Mouse (Mus musculus) MEL (cell line): Measurements from ENCODE around the gene Frmd4a. TPM values are rescaled to one million over a fixed set of nuclear protein-coding genes. Genes with fewer than 3 reads are reported as not detected.

Source experiments
- DNase-seq: peaks from one replicate; pipeline ENCODE4 v3.0.0; 2011; ENCODE audit warnings: low read depth, low spot score
- H3K27ac ChIP-seq: 2 replicates; pipeline ENCODE4 v1.5.1; 2012; ENCODE audit warnings: low read depth, mild to moderate bottlenecking, control low read depth, low read length, moderate library complexity; ENCODE audit not compliant: control insufficient read depth
- H3K27me3 ChIP-seq, 2 experiments: fragments of 150-350 bp in 1 of 2; sonication (generic) in 1 of 2; 2 replicates each; pipeline ENCODE4 v1.6.1; 2012; ENCODE audit warnings: low read length in 2 of 2, mild to moderate bottlenecking in 2 of 2, improper control_type of control experiment in 1 of 2, moderate library complexity in 1 of 2; ENCODE audit not compliant: insufficient read depth in 2 of 2, control insufficient read depth in 1 of 2
- H3K36me3 ChIP-seq, 2 experiments: 2 replicates each; pipeline ENCODE4 v1.6.1; 2012 to 2014; ENCODE audit warnings: low read length in 2 of 2, improper control_type of control experiment in 1 of 2, inconsistent platforms in 1 of 2, mild to moderate bottlenecking in 1 of 2; ENCODE audit not compliant: insufficient read depth in 2 of 2, control insufficient read depth in 1 of 2
- H3K4me1 ChIP-seq, 2 experiments: fragments of 150-350 bp in 1 of 2; sonication (generic) in 1 of 2; 2 replicates each; pipeline ENCODE4 v1.6.1; 2012; ENCODE audit warnings: low read length in 2 of 2, improper control_type of control experiment in 1 of 2, mild to moderate bottlenecking in 1 of 2; ENCODE audit not compliant: insufficient read depth in 2 of 2, control insufficient read depth in 1 of 2
- H3K4me3 ChIP-seq, 2 experiments: fragments of 150-350 bp in 1 of 2; sonication (generic) in 1 of 2; 2 replicates each; pipeline ENCODE4 v1.5.1; 2012; ENCODE audit warnings: low read depth in 2 of 2, low read length in 2 of 2, mild to moderate bottlenecking in 2 of 2, moderate library complexity in 2 of 2, control low read depth in 1 of 2, improper control_type of control experiment in 1 of 2; ENCODE audit not compliant: control insufficient read depth in 1 of 2, insufficient read depth in 1 of 2
- H3K79me2 ChIP-seq: 2 replicates; pipeline ENCODE4 v1.6.1; 2012; ENCODE audit warnings: mild to moderate bottlenecking, low read length, moderate library complexity; ENCODE audit not compliant: control insufficient read depth, poor library complexity, insufficient read depth
- H3K9ac ChIP-seq: 2 replicates; pipeline ENCODE4 v1.6.1; 2012; ENCODE audit warnings: low read depth, mild to moderate bottlenecking, control low read depth, low read length, moderate library complexity; ENCODE audit not compliant: control insufficient read depth, poor library complexity, severe bottlenecking
- H3K9me3 ChIP-seq: fragments of 150-350 bp; sonication (generic); replicated peaks from 2 replicates; pipeline ENCODE4 v1.6.1; 2012; ENCODE audit warnings: mild to moderate bottlenecking, low read length, improper control_type of control experiment, moderate library complexity; ENCODE audit not compliant: insufficient read depth
- BHLHE40 ChIP-seq: IDR thresholded peaks from 2 replicates; pipeline ENCODE4 v1.6.1; 2012; ENCODE audit warnings: low read depth, mild to moderate bottlenecking, inconsistent platforms, low read length, improper control_type of control experiment, borderline replicate concordance
- CHD2 ChIP-seq: IDR thresholded peaks from 2 replicates; pipeline ENCODE4 v1.6.1; 2011; ENCODE audit warnings: low read length, improper control_type of control experiment
- E2F4 ChIP-seq: IDR thresholded peaks from 2 replicates; pipeline ENCODE4 v1.6.1; 2011; ENCODE audit warnings: low read depth, low read length, improper control_type of control experiment, borderline replicate concordance
- ELF1 ChIP-seq: IDR thresholded peaks from 2 replicates; pipeline ENCODE4 v1.6.1; 2014; ENCODE audit warnings: low read depth, mild to moderate bottlenecking, inconsistent platforms, low read length, improper control_type of control experiment, moderate library complexity
- EP300 ChIP-seq, 2 experiments: IDR thresholded peaks; 2 replicates each; pipeline ENCODE4 v1.6.1; 2011; ENCODE audit warnings: improper control_type of control experiment in 2 of 2, low read length in 2 of 2, low read depth in 1 of 2, mild to moderate bottlenecking in 1 of 2
- ETS1 ChIP-seq: IDR thresholded peaks from 2 replicates; pipeline ENCODE4 v1.6.1; 2012; ENCODE audit warnings: low read depth, mild to moderate bottlenecking, inconsistent platforms, low read length, improper control_type of control experiment, moderate library complexity
- GATA1 ChIP-seq: IDR thresholded peaks from 2 replicates; pipeline ENCODE4 v1.6.1; 2011; ENCODE audit warnings: low read depth, low read length, improper control_type of control experiment
- HCFC1 ChIP-seq: IDR thresholded peaks from 2 replicates; pipeline ENCODE4 v1.6.1; 2012; ENCODE audit warnings: low read depth, mild to moderate bottlenecking, inconsistent platforms, low read length, improper control_type of control experiment, moderate library complexity
- JUND ChIP-seq: IDR thresholded peaks from 2 replicates; pipeline ENCODE4 v1.6.1; 2011; ENCODE audit warnings: low read depth, mild to moderate bottlenecking, improper control_type of control experiment, low read length
- KAT2A ChIP-seq: conservative IDR thresholded peaks from 2 replicates; pipeline ENCODE4 v1.6.1; 2012; ENCODE audit warnings: low read depth, low read length, improper control_type of control experiment, inconsistent platforms
- MAFK ChIP-seq: IDR thresholded peaks from 2 replicates; pipeline ENCODE4 v1.6.1; 2011; ENCODE audit warnings: low read depth, mild to moderate bottlenecking, low read length, improper control_type of control experiment, borderline replicate concordance
- MAX ChIP-seq: IDR thresholded peaks from 2 replicates; pipeline ENCODE4 v1.6.1; 2011; ENCODE audit warnings: low read length, improper control_type of control experiment
- MAZ ChIP-seq: IDR thresholded peaks from 2 replicates; pipeline ENCODE4 v1.6.1; 2012; ENCODE audit warnings: low read depth, mild to moderate bottlenecking, inconsistent platforms, low read length, improper control_type of control experiment
- MXI1 ChIP-seq: IDR thresholded peaks from 2 replicates; pipeline ENCODE4 v1.6.1; 2011; ENCODE audit warnings: mild to moderate bottlenecking, low read depth, low read length, improper control_type of control experiment
- MYB ChIP-seq: IDR thresholded peaks from 2 replicates; pipeline ENCODE4 v1.6.1; 2011; ENCODE audit warnings: mild to moderate bottlenecking, low read depth, low read length, improper control_type of control experiment
- NRF1 ChIP-seq: IDR thresholded peaks from 2 replicates; pipeline ENCODE4 v1.6.1; 2014; ENCODE audit warnings: low read depth, mild to moderate bottlenecking, inconsistent platforms, low read length, improper control_type of control experiment, moderate library complexity; ENCODE audit not compliant: poor library complexity, insufficient read depth, severe bottlenecking
- POLR2A ChIP-seq, 2 experiments: IDR thresholded peaks; 2 replicates each; pipeline ENCODE4 v1.6.1; 2011 to 2012; ENCODE audit warnings: low read length in 2 of 2, mild to moderate bottlenecking in 2 of 2, control low read depth in 1 of 2, improper control_type of control experiment in 1 of 2, low read depth in 1 of 2, moderate library complexity in 1 of 2; ENCODE audit not compliant: control insufficient read depth in 1 of 2, insufficient read depth in 1 of 2, poor library complexity in 1 of 2
- POLR2AphosphoS2 ChIP-seq: IDR thresholded peaks from 2 replicates; pipeline ENCODE4 v1.6.1; 2011; ENCODE audit warnings: low read length, improper control_type of control experiment
- POLR2AphosphoS5 ChIP-seq: IDR thresholded peaks from 2 replicates; pipeline ENCODE4 v1.6.1; 2012; ENCODE audit warnings: low read depth, borderline replicate concordance, mild to moderate bottlenecking, inconsistent platforms, low read length, moderate library complexity, mixed read lengths
- RAD21 ChIP-seq: IDR thresholded peaks from 2 replicates; pipeline ENCODE4 v1.6.1; 2011; ENCODE audit warnings: mild to moderate bottlenecking, low read depth, low read length, improper control_type of control experiment
- RCOR1 ChIP-seq: IDR thresholded peaks from 2 replicates; pipeline ENCODE4 v1.6.1; 2012; ENCODE audit warnings: low read depth, mild to moderate bottlenecking, inconsistent platforms, low read length, improper control_type of control experiment
- SIN3A ChIP-seq: IDR thresholded peaks from 2 replicates; pipeline ENCODE4 v1.6.1; 2012; ENCODE audit warnings: low read length, improper control_type of control experiment, inconsistent platforms
- TAL1 ChIP-seq: IDR thresholded peaks from 2 replicates; pipeline ENCODE4 v1.6.1; 2012; ENCODE audit warnings: mild to moderate bottlenecking, inconsistent platforms, low read length, moderate library complexity, mixed read lengths
- TBP ChIP-seq: IDR thresholded peaks from 2 replicates; pipeline ENCODE4 v1.8.0; 2011; ENCODE audit warnings: low read depth, low read length, improper control_type of control experiment
- TCF12 ChIP-seq: IDR thresholded peaks from 2 replicates; pipeline ENCODE4 v1.6.1; 2014; ENCODE audit warnings: low read depth, mild to moderate bottlenecking, inconsistent platforms, low read length, improper control_type of control experiment, moderate library complexity
- UBTF ChIP-seq: IDR thresholded peaks from 2 replicates; pipeline ENCODE4 v1.6.1; 2012; ENCODE audit warnings: low read depth, mild to moderate bottlenecking, inconsistent platforms, low read length, improper control_type of control experiment, moderate library complexity, borderline replicate concordance; ENCODE audit not compliant: insufficient read depth
- USF1 ChIP-seq: IDR thresholded peaks from 2 replicates; pipeline ENCODE4 v1.6.1; 2014; ENCODE audit warnings: low read depth, mild to moderate bottlenecking, inconsistent platforms, low read length, improper control_type of control experiment, moderate library complexity
- USF2 ChIP-seq, 2 experiments: IDR thresholded peaks; 2 replicates each; pipeline ENCODE4 v1.6.1; 2011 to 2012; ENCODE audit warnings: improper control_type of control experiment in 2 of 2, low read length in 2 of 2, borderline replicate concordance in 1 of 2, inconsistent platforms in 1 of 2, low read depth in 1 of 2, mild to moderate bottlenecking in 1 of 2; ENCODE audit not compliant: insufficient read depth in 1 of 2
- ZKSCAN1 ChIP-seq: IDR thresholded peaks from 2 replicates; pipeline ENCODE4 v1.6.1; 2012; ENCODE audit warnings: low read depth, mild to moderate bottlenecking, inconsistent platforms, low read length, improper control_type of control experiment, moderate library complexity
- ZMIZ1 ChIP-seq: IDR thresholded peaks from 2 replicates; pipeline ENCODE4 v1.6.1; 2012; ENCODE audit warnings: low read depth, mild to moderate bottlenecking, inconsistent platforms, low read length, improper control_type of control experiment, moderate library complexity
- ZNF384 ChIP-seq: IDR thresholded peaks from 2 replicates; pipeline ENCODE4 v1.6.1; 2012; ENCODE audit warnings: low read depth, mild to moderate bottlenecking, inconsistent platforms, low read length, improper control_type of control experiment
- polyA plus RNA-seq, 2 experiments: library from polyadenylated mRNA; stranded (reverse) in 1 of 2; unstranded in 1 of 2; fragments of >175 nt in 1 of 2; fragments of >200 nt in 1 of 2; gene quantifications; 2 replicates each; pipeline versions ENCODE4 v1.2.1 to v1.2.4; 2012; ENCODE audit warnings: low replicate concordance in 2 of 2, low read depth in 1 of 2; ENCODE audit not compliant: insufficient read length in 2 of 2, insufficient read depth in 1 of 2, missing spikeins in 1 of 2
- total RNA-seq: library from RNA; depleted of rRNA; stranded (reverse); fragments of 300-350 nt; gene quantifications from 2 replicates; pipeline ENCODE4 v1.2.3, GENCODE M21; 2012

The Frmd4a gene
- total and polyA plus RNA-seq, 3 experiments = 6.4 to 14.4 TPM; not detected in 1

GRCm38 (mm10) chr2:4559211-4559882 is 541.8 kb downstream of the Frmd4a start (continued):
- TF ChIP-seq TAL1 = no peak
- TF ChIP-seq USF1 = 0 out of 2 replicates have a peak, but pooled peaks have one; percentile 7
- peak; percentile 11; the same call in 1 of the 2 replicates for TF ChIP-seq POLR2AphosphoS5
- peak; percentile 37 to 65; a peak in 3 of 4 replicates for TF ChIP-seq POLR2A (IDR thresholded peaks at IDR 0.05; ENCODE audit: control insufficient read depth in 1 of 2, insufficient read depth in 1 of 2, low read depth in 1 of 2, low read length in 2 of 2, poor library complexity in 1 of 2)
- TF ChIP-seq POLR2AphosphoS2 = peak; percentile 87
- TF ChIP-seq HCFC1 = peak; percentile 62
- peak; percentile 94 for TF ChIP-seq ZNF384
- peak; percentile 69 for TF ChIP-seq TBP
- TF ChIP-seq RAD21 = no peak
- no peak for TF ChIP-seq USF2 (IDR thresholded peaks at IDR 0.05; ENCODE audit: borderline replicate concordance in 1 of 2, insufficient read depth in 1 of 2, low read depth in 1 of 2, low read length in 2 of 2)
- peak; percentile 51; the same call in 1 of the 2 replicates for TF ChIP-seq ELF1

- H3K4me3 ChIP-seq = peak overlapping the region; percentile 78 to 97
- DNase-seq = peak; percentile 81
- no peaks in the 10 kb centered on the region for H3K9me3 ChIP-seq
- peaks cover 27% of the 10 kb centered on the region for H3K79me2 ChIP-seq
- peaks cover 32 to 42% of the 10 kb centered on the region in 2 experiments for H3K4me1 ChIP-seq
- H3K27ac ChIP-seq = peak overlapping the region; percentile 95
- H3K9ac ChIP-seq = peak overlapping the region; percentile 75
- no peaks in the 10 kb centered on the region for H3K27me3 ChIP-seq
- peaks cover 5 to 53% of the 10 kb centered on the region in 2 experiments; a peak in 3 of 4 replicates for H3K36me3 ChIP-seq
- no peak for TF ChIP-seq MAFK
- TF ChIP-seq POLR2AphosphoS2 = 0 out of 2 replicates have a peak, but pooled peaks have one; percentile 4
- 0 out of 2 replicates have a peak, but pooled peaks have one; percentile 7 for TF ChIP-seq HCFC1
- TF ChIP-seq POLR2A (IDR thresholded peaks at IDR 0.05; ENCODE audit: control insufficient read depth in 1 of 2, insufficient read depth in 1 of 2, low read depth in 1 of 2, low read length in 2 of 2, poor library complexity in 1 of 2) = 0 out of 4 replicates have a peak, but pooled peaks of 1 of the 2 experiments have one; percentile 10
- no peak for TF ChIP-seq E2F4
- TF ChIP-seq POLR2AphosphoS5 = no peak; the same call in 1 of the 2 replicates
- TF ChIP-seq ELF1 = no peak
- peak; percentile 65 for TF ChIP-seq SIN3A
- TF ChIP-seq ZMIZ1 = no peak
- TF ChIP-seq MAX = no peak
- TF ChIP-seq UBTF = no peak
- TF ChIP-seq ETS1 = peak; percentile 87
- no peak for TF ChIP-seq JUND
- peak; percentile 60 for TF ChIP-seq TAL1
- TF ChIP-seq MYB = no peak
- peak; percentile 25; the same call in 1 of the 2 replicates for TF ChIP-seq TBP
- no peak for TF ChIP-seq NRF1
- TF ChIP-seq MXI1 = no peak; the same call in 1 of the 2 replicates
- TF ChIP-seq EP300 (IDR thresholded peaks at IDR 0.05; ENCODE audit: low read depth in 1 of 2, low read length in 2 of 2) = peak in 1 of 2 experiments; percentile 55; a peak in 2 of 4 replicates
- TF ChIP-seq ZKSCAN1 = no peak
- peak; percentile 46 for TF ChIP-seq RCOR1
- peak; percentile 73 for TF ChIP-seq GATA1
- TF ChIP-seq MAZ = no peak
- peak; percentile 32; the same call in 1 of the 2 replicates for TF ChIP-seq TCF12
- no peak for TF ChIP-seq BHLHE40
- no peak for TF ChIP-seq KAT2A
- TF ChIP-seq CHD2 = no peak
- TF ChIP-seq USF2 (IDR thresholded peaks at IDR 0.05; ENCODE audit: borderline replicate concordance in 1 of 2, insufficient read depth in 1 of 2, low read depth in 1 of 2, low read length in 2 of 2) = no peak
Measured at GRCm38 (mm10) chr2:4559883-4560247, 542.3 kb downstream of the Frmd4a start.
